Mouse (Mus musculus) C2C12 (cell line): ENCODE results near the gene Dcx. TPM values are rescaled to one million over a fixed set of nuclear protein-coding genes. Genes with fewer than 3 reads are reported as not detected.

ENCODE experiments used
- H3K27me3 ChIP-seq: one replicate; pipeline ENCODE4 v1.6.1; 2011; ENCODE audit not compliant: control insufficient read depth, insufficient read depth, insufficient read length
- H3K36me3 ChIP-seq: one replicate; pipeline ENCODE4 v1.6.1; 2011; ENCODE audit not compliant: control insufficient read depth, insufficient read depth
- H3K4me3 ChIP-seq: one replicate; pipeline ENCODE4 v1.5.1; 2011; ENCODE audit warnings: mild to moderate bottlenecking, control low read depth; ENCODE audit not compliant: poor library complexity, insufficient read depth, severe bottlenecking
- H3K79me2 ChIP-seq: one replicate; pipeline ENCODE4 v1.6.1; 2011; ENCODE audit not compliant: control insufficient read depth, insufficient read depth
- H3K79me3 ChIP-seq: one replicate; pipeline ENCODE4 v1.6.1; 2011; ENCODE audit warnings: low read depth, control low read depth
- H3ac ChIP-seq: one replicate; pipeline ENCODE3; 2011; ENCODE audit warnings: low read depth; ENCODE audit not compliant: control insufficient read depth, insufficient read length
- CEBPB ChIP-seq: IDR thresholded peaks from one replicate; pipeline ENCODE4 v1.6.1; 2011; ENCODE audit warnings: low read depth, mild to moderate bottlenecking, control low read depth, moderate library complexity
- CTCF ChIP-seq: IDR thresholded peaks from one replicate; pipeline ENCODE4 v1.5.1; 2011; ENCODE audit not compliant: control insufficient read depth, insufficient read depth, insufficient read length
- FOSL1 ChIP-seq: IDR thresholded peaks from one replicate; pipeline ENCODE4 v1.8.0; 2011; ENCODE audit warnings: mild to moderate bottlenecking, low read length; ENCODE audit not compliant: poor library complexity, insufficient read depth, severe bottlenecking
- MAX ChIP-seq: IDR thresholded peaks from one replicate; pipeline ENCODE4 v1.6.1; 2011; ENCODE audit warnings: mild to moderate bottlenecking, control low read depth
- MYOD1 ChIP-seq: IDR thresholded peaks from one replicate; pipeline ENCODE4 v1.6.1; 2011; ENCODE audit warnings: low read depth; ENCODE audit not compliant: control insufficient read depth, insufficient read length
- MYOG ChIP-seq: IDR thresholded peaks from one replicate; pipeline ENCODE4 v1.6.1; 2011; ENCODE audit not compliant: control insufficient read depth, insufficient read length; ENCODE audit errors: extremely low read depth
- USF1 ChIP-seq: IDR thresholded peaks from one replicate; pipeline ENCODE4 v1.6.1; 2011; ENCODE audit warnings: low read depth, mild to moderate bottlenecking, control low read depth, moderate library complexity
- long read RNA-seq, 2 experiments: library from polyadenylated mRNA; unstranded; transcript quantifications; one replicate each; pipeline ENCODE4 v2.0.0; 2019 to 2020
- polyA plus RNA-seq: library from polyadenylated mRNA; unstranded; fragments of >200 nt; fragmentation: generic; extraction: Trizol; gene quantifications from one replicate; pipeline ENCODE4 v1.2.1, GENCODE M21; 2012; ENCODE audit warnings: missing spikeins

The Dcx gene
- not detected for polyA plus RNA-seq
- long read RNA-seq, experiment 1 = 0 reads
- long read RNA-seq, experiment 2 = 0 reads

DNA sequence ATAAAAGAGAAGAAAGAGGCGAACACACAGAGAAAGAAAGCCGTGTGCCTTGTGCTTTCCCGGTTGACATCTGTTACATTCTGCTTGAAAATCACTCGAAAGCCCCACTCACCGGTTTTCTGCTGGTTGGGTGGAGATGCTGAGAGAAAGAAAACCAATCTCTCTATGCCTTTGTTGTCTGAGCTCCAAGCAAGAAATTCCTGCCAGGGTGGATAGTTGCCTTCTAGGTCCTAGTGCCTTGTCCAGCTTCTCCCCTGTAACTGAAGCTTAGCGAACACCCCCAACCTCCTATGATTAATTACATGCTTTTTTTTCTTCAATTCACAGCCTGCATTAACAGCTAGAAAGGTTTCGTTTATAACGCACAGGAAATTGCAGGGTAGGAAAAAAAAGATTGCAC, at the start of gene Dcx:
Gene Dcx, minus strand, starts transcription at position 354 of the 400 bp plus-strand sequence.
- TF ChIP-seq CTCF (no peak), FOSL1 (no peak), MYOG (no peak), MAX (no peak), CEBPB (no peak), USF1 (no peak), MYOD1 (no peak)
- Histone ChIP-seq H3K4me3 (no peak within 1 kb of the TSS), H3K79me3 (no peaks in the 10 kb centered on the region), H3K36me3 (no peaks in the 10 kb centered on the region), H3K79me2 (no peaks in the 10 kb centered on the region), H3K27me3 (no peaks in the 10 kb centered on the region), H3ac (no peak within 1 kb of the TSS)

DNA sequence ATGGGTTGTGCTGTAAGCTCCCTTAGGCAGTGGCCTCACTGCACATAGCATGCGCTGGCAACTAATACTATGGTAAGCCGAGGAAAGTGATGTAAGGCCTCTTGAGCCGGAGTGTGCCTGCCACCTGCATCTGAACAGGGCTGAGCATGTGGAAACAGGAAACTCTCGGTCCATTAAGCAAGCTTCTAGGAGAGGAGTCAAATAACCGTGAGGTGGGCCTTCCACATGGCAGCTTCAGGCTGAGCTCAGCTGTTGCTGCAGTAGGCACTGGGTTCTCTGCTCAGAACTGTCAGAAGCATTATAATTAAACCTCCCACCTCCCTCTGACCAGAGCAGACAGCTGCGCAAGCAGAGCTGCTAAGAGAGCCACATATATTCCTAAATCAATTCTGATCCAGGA, 33.1 kb upstream of the Dcx start:
- TF ChIP-seq FOSL1 = no peak
- TF ChIP-seq MAX = no peak
- TF ChIP-seq USF1 = no peak
- TF ChIP-seq CTCF = no peak
- no peak for TF ChIP-seq MYOG
- no peak for TF ChIP-seq MYOD1
- H3ac ChIP-seq = no peak overlapping the region
- no peaks in the 10 kb centered on the region for H3K79me2 ChIP-seq
- no peaks in the 10 kb centered on the region for H3K27me3 ChIP-seq
- no peaks in the 10 kb centered on the region for H3K36me3 ChIP-seq
- no peak overlapping the region for H3K4me3 ChIP-seq
- no peaks in the 10 kb centered on the region for H3K79me3 ChIP-seq

- no peaks in the 10 kb centered on the region for H3K27me3 ChIP-seq
- TF ChIP-seq MYOD1 (no peak), CTCF (no peak), USF1 (no peak), MYOG (no peak), MAX (no peak)
- no peaks in the 10 kb centered on the region for H3K36me3 ChIP-seq
- no peak overlapping the region for H3ac ChIP-seq
- H3K79me3 ChIP-seq = no peaks in the 10 kb centered on the region
- H3K79me2 ChIP-seq = no peaks in the 10 kb centered on the region
- H3K4me3 ChIP-seq = no peak overlapping the region
Observed at GRCm38 (mm10) chrX:143933671-143934070, 560 bp upstream of the Dcx start.

DNA sequence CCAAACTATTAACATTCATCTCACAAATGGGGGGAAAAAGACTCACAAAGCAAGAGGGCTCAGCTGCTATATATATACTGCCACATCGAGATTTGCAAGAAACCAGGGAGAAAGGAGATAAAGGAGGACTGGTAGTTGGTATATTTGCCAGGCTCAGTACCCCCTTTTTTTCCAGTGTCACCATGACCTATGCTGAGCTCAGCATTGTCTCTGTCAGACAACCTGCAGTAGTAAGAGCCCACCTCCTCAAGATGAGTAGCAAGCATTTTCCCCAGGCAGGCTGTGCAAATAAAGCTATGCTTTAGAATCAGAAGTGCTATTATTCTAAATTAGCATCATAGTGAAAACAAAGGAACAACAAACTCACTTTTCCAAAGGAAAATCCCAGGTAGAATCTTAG, 581 bp downstream of the Dcx start:
- no peaks in the 10 kb centered on the region for H3K36me3 ChIP-seq
- H3K27me3 ChIP-seq = no peaks in the 10 kb centered on the region
- no peaks in the 10 kb centered on the region for H3K79me2 ChIP-seq
- H3ac ChIP-seq = no peak overlapping the region
- TF ChIP-seq CTCF (no peak), MYOD1 (no peak), USF1 (no peak), CEBPB (no peak), MYOG (no peak), MAX (no peak)
- no peaks in the 10 kb centered on the region for H3K79me3 ChIP-seq
- H3K4me3 ChIP-seq = no peak overlapping the region

DNA sequence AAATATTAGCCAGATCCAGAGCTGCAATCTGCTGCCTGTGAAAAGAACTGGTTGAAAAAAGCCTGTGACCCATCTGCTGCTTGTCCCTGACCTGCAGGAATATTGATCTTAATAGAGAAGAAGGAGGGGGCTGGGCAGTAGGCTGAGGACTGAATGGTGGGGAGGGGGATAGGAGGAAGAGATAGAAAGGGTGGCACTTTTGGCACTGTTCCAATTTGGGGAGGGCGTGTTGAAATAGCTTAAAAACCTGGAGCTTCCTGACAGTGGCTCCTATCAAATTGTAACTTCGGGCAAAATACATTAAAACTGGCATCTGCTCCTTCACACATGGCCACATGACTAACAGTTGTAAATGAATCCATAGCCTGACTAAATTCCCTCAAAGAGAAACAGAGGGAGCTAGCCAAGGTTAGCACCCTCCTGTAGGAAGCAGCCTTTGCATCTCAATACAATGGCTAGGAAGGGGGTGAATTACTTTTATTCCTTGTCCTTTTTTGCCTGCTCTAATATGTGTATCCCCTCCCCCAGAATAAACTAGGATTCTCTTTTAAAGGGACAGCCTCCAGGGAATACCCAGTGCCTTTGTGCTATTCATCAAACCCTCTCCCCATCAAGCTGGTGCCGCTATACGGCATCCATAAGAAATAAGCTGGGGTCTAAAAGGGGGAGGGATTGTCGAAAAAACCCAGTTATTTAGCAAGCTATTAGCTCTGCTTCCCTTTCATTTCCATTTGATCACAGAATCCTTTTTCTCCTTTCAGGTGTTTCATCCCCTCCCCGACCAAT, 1.5 kb downstream of the Dcx start:
- no peaks in the 10 kb centered on the region for H3K79me3 ChIP-seq
- TF ChIP-seq CEBPB = no peak
- TF ChIP-seq MYOD1 = no peak
- TF ChIP-seq CTCF = no peak
- TF ChIP-seq FOSL1 = no peak
- TF ChIP-seq MAX = no peak
- TF ChIP-seq MYOG = no peak
- TF ChIP-seq USF1 = no peak
- H3K36me3 ChIP-seq = no peaks in the 10 kb centered on the region
- H3K4me3 ChIP-seq = no peak overlapping the region
- no peaks in the 10 kb centered on the region for H3K27me3 ChIP-seq
- no peaks in the 10 kb centered on the region for H3K79me2 ChIP-seq
- H3ac ChIP-seq = no peak overlapping the region

GRCm38 (mm10) chrX:143922070-143922469, 11.0 kb downstream of the Dcx start:
- Histone ChIP-seq H3K79me3 (no peaks in the 10 kb centered on the region), H3K36me3 (no peaks in the 10 kb centered on the region), H3ac (no peak overlapping the region), H3K27me3 (no peaks in the 10 kb centered on the region), H3K79me2 (no peaks in the 10 kb centered on the region), H3K4me3 (no peak overlapping the region)
- TF ChIP-seq FOSL1 (no peak), MYOG (no peak), USF1 (no peak), CTCF (no peak), CEBPB (no peak), MAX (no peak), MYOD1 (no peak)
